Mouse (Mus musculus) ES-Bruce4 (cell line): ENCODE results near the gene Gabarapl1. TPM values are rescaled to one million over a fixed set of nuclear protein-coding genes. Genes with fewer than 3 reads are reported as not detected.

Experiments used
- H3K27ac ChIP-seq: 2 replicates; pipeline ENCODE4 v1.5.1; 2012; ENCODE audit warnings: low read length, inconsistent platforms; ENCODE audit not compliant: insufficient read depth
- H3K27me3 ChIP-seq: 2 replicates; pipeline ENCODE4 v1.6.1; 2012; ENCODE audit warnings: mild to moderate bottlenecking, low read length, inconsistent platforms; ENCODE audit not compliant: control insufficient read depth, poor library complexity, insufficient read depth, severe bottlenecking
- H3K36me3 ChIP-seq: 2 replicates; pipeline ENCODE4 v1.6.1; 2012; ENCODE audit warnings: inconsistent platforms, mild to moderate bottlenecking, low read length, moderate library complexity; ENCODE audit not compliant: control insufficient read depth, poor library complexity, insufficient read depth, severe bottlenecking
- H3K4me1 ChIP-seq: one replicate; pipeline ENCODE4 v1.8.1; 2011; ENCODE audit warnings: low read length; ENCODE audit not compliant: control insufficient read depth, insufficient read depth
- H3K4me3 ChIP-seq: 2 replicates; pipeline ENCODE4 v1.5.1; 2011; ENCODE audit warnings: low read depth, mild to moderate bottlenecking, low read length
- H3K9ac ChIP-seq: 2 replicates; pipeline ENCODE4 v1.6.1; 2012; ENCODE audit warnings: low read depth, mild to moderate bottlenecking, inconsistent platforms; ENCODE audit not compliant: poor library complexity, severe bottlenecking
- H3K9me3 ChIP-seq: replicated peaks from 2 replicates; pipeline ENCODE4 v1.6.1; 2012; ENCODE audit warnings: mild to moderate bottlenecking, low read length, inconsistent platforms; ENCODE audit not compliant: control insufficient read depth, poor library complexity, insufficient read depth, severe bottlenecking
- CTCF ChIP-seq: IDR thresholded peaks from one replicate; pipeline ENCODE4 v1.8.1; 2011; ENCODE audit warnings: low read depth, low read length
- EP300 ChIP-seq: IDR thresholded peaks from 2 replicates; pipeline ENCODE4 v1.6.1; 2011; ENCODE audit warnings: low read depth, low read length; ENCODE audit not compliant: insufficient read depth
- POLR2A ChIP-seq: IDR thresholded peaks from one replicate; pipeline ENCODE4 v1.8.1; 2011; ENCODE audit warnings: low read length; ENCODE audit not compliant: insufficient read depth
- polyA plus RNA-seq: library from polyadenylated mRNA; stranded (reverse); fragments of >200 nt; gene quantifications from 2 replicates; pipeline ENCODE4 v1.2.4, GENCODE M21; 2011; ENCODE audit warnings: low read depth; ENCODE audit not compliant: missing spikeins, insufficient read depth, insufficient read length

Gabarapl1 gene
- polyA plus RNA-seq, 1 experiment = 75.1 TPM

- Histone ChIP-seq H3K27ac (no peak overlapping the region), H3K9me3 (no peaks in the 10 kb centered on the region), H3K27me3 (no peaks in the 10 kb centered on the region), H3K9ac (no peak overlapping the region), H3K4me3 (no peak overlapping the region), H3K4me1 (no peaks in the 10 kb centered on the region), H3K36me3 (no peaks in the 10 kb centered on the region)
- TF ChIP-seq POLR2A (no peak), EP300 (no peak), CTCF (no peak)
Measured at GRCm38 (mm10) chr6:129516388-129516787, 16.6 kb upstream of the Gabarapl1 start.

GRCm38 (mm10) chr6:129517752-129518408 is 15.1 kb upstream of the Gabarapl1 start:
- H3K4me3 ChIP-seq = no peak overlapping the region
- H3K4me1 ChIP-seq = no peaks in the 10 kb centered on the region
- no peaks in the 10 kb centered on the region for H3K36me3 ChIP-seq
- H3K9me3 ChIP-seq = no peaks in the 10 kb centered on the region
- H3K27me3 ChIP-seq = no peaks in the 10 kb centered on the region
- no peak for TF ChIP-seq EP300
- TF ChIP-seq CTCF = no peak
- no peak for TF ChIP-seq POLR2A
- H3K27ac ChIP-seq = no peak overlapping the region
- no peak overlapping the region for H3K9ac ChIP-seq

GRCm38 (mm10) chr6:129526069-129526468 is 6.9 kb upstream of the Gabarapl1 start:
- no peaks in the 10 kb centered on the region for H3K36me3 ChIP-seq
- H3K4me1 ChIP-seq = no peaks in the 10 kb centered on the region
- H3K9ac ChIP-seq = no peak overlapping the region
- H3K9me3 ChIP-seq = no peaks in the 10 kb centered on the region
- no peaks in the 10 kb centered on the region for H3K27me3 ChIP-seq
- no peak overlapping the region for H3K4me3 ChIP-seq
- TF ChIP-seq EP300 (no peak), POLR2A (no peak), CTCF (no peak)
- no peak overlapping the region for H3K27ac ChIP-seq

GRCm38 (mm10) chr6:129527416-129527815 is 5.5 kb upstream of the Gabarapl1 start:
- Histone ChIP-seq H3K4me3 (no peak overlapping the region), H3K36me3 (no peaks in the 10 kb centered on the region), H3K9me3 (no peaks in the 10 kb centered on the region), H3K4me1 (no peaks in the 10 kb centered on the region), H3K9ac (no peak overlapping the region), H3K27ac (no peak overlapping the region), H3K27me3 (no peaks in the 10 kb centered on the region)
- TF ChIP-seq CTCF = no peak
- TF ChIP-seq POLR2A = no peak
- TF ChIP-seq EP300 = no peak

- H3K27me3 ChIP-seq = no peaks in the 10 kb centered on the region
- no peak overlapping the region for H3K27ac ChIP-seq
Measured at GRCm38 (mm10) chr6:129529605-129530004, 3.4 kb upstream of the Gabarapl1 start.

GRCm38 (mm10) chr6:129530261-129530660 is 2.7 kb upstream of the Gabarapl1 start:
- H3K4me3 ChIP-seq = no peak overlapping the region
- no peaks in the 10 kb centered on the region for H3K4me1 ChIP-seq
- no peaks in the 10 kb centered on the region for H3K27me3 ChIP-seq
- TF ChIP-seq CTCF (no peak), POLR2A (no peak), EP300 (no peak)
- H3K9me3 ChIP-seq = no peaks in the 10 kb centered on the region
- no peaks in the 10 kb centered on the region for H3K36me3 ChIP-seq
- no peak overlapping the region for H3K9ac ChIP-seq
- no peak overlapping the region for H3K27ac ChIP-seq

More at GRCm38 (mm10) chr6:129529605-129530004, 3.4 kb upstream of the Gabarapl1 start:
- Histone ChIP-seq H3K36me3 (no peaks in the 10 kb centered on the region), H3K9me3 (no peaks in the 10 kb centered on the region), H3K4me3 (no peak overlapping the region), H3K4me1 (no peaks in the 10 kb centered on the region), H3K9ac (no peak overlapping the region)
- TF ChIP-seq CTCF = no peak
- TF ChIP-seq POLR2A = no peak
- no peak for TF ChIP-seq EP300
